Mouse (Mus musculus) liver, postnatal 0 days (tissue): ENCODE results near the gene Zfyve1.

Source experiments
- CTCF ChIP-seq: sonication (generic); IDR thresholded peaks from 2 replicates; pipeline ENCODE4 v1.5.1; 2016; ENCODE audit warnings: antibody characterized with exemption, low read depth
- EP300 ChIP-seq: IDR thresholded peaks from 2 replicates; pipeline ENCODE4 v1.6.1; 2016; ENCODE audit warnings: antibody characterized with exemption, low read depth, mild to moderate bottlenecking

- TF ChIP-seq CTCF (no peak), EP300 (no peak)
These were observed 84.2 kb downstream of the Zfyve1 start for GRCm38 (mm10) chr12:83512783-83513182.
